Mouse (Mus musculus): ENCODE measurements around the gene Sgcg.

DNA sequence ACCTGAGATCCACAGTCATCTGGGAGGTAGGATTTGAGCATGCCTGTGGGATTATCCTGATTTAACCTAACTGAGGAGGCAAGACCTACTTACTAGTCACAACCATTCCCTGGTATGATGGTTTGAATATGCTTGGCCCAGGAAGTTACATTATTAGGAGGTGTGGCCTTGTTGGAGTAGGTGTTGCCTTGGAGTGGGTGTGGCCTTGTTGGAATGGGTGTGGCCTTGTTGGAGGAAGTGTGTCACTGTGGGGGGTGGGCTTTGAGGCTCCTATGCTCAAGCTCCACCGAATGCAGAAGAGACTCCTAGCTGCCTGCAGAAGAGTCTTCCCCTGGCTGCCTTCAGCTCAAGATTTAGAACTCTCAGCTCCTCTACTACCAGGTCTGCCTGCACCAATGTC lies 32.1 kb downstream of the Sgcg start:
- no peak for TF ChIP-seq CTCF (IDR thresholded peaks at IDR 0.05; ENCODE audit: borderline replicate concordance, insufficient read depth, low read depth, low read length)
- TF ChIP-seq POLR2A (IDR thresholded peaks at IDR 0.05; ENCODE audit: borderline replicate concordance, insufficient read depth, low read length) = no peak

Data from cerebellum, adult 2 months (tissue).